Mouse (Mus musculus): ENCODE data around the gene Wdr70.

The Wdr70 gene

DNA sequence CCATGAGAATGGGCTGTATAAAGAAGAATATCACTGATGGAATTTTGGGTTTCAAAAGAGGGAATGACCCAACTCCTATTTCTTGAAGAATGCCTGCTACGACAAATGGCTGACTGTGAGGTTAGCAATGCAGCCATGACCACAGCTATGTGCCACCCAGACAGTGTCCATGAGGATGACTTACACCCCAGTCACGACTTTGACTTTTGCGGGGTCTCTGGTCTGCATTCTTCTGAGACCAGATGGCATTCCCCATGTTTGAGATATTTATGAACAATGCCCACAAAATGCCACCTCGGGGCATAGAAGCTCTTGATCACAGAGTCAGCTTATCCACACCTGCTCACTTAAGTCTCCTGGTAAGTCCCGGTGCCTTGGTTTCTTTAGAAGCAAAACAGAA, 236.1 kb downstream of the Wdr70 start:
- DNase-seq (ENCODE audit: low read depth) = no peak

DNA sequence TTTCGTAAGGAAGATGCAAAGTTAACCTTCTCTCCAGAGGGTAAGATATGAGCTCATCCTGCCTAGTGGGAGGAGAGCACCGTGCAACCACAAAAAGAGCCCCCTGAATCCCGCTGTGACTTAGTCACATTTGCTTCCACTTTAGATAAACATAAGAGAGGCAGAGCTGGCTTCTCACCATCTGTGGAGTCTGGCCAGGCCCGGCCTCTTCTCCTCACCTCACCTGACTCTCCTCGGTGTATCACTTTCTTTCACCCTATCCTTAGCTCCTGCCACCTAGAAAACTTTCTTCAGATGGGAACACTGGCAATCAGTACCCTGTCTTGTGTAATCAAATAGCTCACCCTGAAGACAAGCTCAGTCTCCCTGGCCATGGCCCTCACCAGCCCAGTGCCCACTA, 240.2 kb downstream of the Wdr70 start:
- DNase-seq (ENCODE audit: low read depth) = no peak

DNA sequence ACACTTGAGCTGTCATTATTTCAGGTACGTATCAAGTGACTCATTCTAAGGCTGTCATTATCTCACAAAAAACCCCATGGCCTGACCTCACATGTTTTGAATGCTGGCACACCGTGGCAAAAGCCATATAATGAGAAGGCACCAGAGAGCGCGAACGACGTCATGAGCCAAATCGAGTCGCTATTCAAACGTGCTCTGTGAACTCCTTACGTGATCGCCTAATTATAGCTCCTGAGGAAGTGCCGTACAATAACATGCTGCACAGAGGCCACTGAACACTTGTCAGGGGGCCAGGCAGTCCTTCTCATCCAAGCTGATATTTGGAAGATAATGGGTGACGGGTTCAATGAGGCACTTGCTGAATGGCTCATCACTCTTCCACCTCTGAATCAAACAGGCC, 241.6 kb downstream of the Wdr70 start:
- no peak for DNase-seq (ENCODE audit: low read depth)

GRCm38 (mm10) chr15:7842398-7842797, 256.6 kb downstream of the Wdr70 start:
- no peak for DNase-seq (ENCODE audit: low read depth)

- DNase-seq (ENCODE audit: low read depth) = no peak
Measured at GRCm38 (mm10) chr15:7841664-7842063, 257.3 kb downstream of the Wdr70 start.

DNA sequence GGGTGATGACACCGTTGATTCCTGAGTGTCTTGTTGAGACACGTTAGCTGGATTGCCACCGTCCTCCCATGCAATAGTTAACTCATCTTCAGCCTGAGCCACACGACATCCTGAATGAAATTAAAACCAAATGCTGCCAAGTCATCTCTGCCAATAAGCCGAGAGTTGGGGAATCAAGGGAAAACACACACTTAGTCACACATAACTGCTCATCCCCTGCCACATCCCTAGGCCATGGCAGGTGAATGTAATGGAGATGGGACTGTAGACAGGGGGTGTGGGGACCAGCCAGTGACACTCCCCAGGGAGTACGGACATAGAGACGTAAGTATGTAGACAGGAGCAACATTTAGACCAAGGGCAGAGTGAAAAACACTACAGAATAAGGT, 260.1 kb downstream of the Wdr70 start:
- DNase-seq (ENCODE audit: low read depth) = no peak

DNA sequence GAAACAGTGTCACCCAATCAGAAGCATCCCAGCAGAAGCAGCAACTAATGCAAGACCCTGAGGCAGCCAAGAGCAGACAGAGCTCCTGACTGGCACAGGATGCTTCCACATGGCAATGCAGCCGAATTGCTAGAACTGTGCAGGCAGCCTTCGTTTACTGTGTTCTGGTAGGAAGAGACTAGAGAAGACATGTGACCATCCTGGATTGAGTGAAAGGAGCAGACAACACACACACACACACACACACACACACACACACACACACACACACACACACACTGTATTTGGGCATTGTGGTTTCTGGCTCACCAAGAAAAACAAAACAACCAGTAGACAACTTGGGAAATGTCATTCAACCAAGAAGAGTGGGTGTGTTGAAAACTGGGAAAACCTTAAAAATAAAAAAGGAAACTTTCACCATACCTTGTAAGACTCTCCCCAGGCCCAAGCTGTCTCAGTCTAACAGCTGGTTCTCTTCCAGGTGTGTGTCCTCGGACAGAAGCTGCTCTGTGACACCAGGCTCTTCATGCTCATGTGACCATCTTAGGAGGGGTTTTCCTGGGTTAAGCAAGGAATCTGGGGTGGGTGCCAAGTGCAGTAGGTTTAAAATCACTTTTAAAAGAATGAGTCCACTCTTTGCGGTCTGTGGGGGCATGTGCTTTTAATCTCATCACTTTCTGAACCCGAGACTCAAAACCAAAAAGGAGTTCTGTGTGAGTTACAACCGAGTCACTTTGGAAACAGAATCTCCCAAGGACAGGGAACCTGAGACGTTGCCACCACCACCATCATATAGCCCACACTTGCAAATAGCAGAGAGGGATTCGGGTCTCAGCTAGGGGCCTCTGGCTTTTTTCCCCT, 260.7 kb downstream of the Wdr70 start:
- no peak for DNase-seq (ENCODE audit: low read depth)

DNA sequence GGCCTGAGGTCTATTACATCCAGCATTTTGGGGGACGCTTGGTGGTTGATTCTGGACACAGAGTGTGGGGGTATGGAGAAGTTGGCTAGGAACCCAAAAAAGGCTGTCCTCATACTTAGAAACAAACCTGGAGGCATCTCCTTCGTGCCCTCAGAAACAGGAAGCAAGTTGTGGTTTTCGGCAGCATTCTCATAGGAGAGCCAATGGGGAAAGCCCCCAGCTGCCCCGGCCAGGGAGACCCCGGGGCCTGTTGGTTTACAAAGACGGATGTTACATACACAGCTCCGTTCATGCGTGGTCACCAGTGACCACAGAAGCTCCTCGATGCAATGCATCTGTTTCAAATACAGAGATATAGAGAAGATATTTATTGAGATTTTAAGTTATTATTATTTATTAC, 263.6 kb downstream of the Wdr70 start:
- no peak for DNase-seq (ENCODE audit: low read depth)

- no peak for DNase-seq (ENCODE audit: low read depth)
Measured at GRCm38 (mm10) chr15:7825530-7825929, 273.5 kb downstream of the Wdr70 start.

DNA sequence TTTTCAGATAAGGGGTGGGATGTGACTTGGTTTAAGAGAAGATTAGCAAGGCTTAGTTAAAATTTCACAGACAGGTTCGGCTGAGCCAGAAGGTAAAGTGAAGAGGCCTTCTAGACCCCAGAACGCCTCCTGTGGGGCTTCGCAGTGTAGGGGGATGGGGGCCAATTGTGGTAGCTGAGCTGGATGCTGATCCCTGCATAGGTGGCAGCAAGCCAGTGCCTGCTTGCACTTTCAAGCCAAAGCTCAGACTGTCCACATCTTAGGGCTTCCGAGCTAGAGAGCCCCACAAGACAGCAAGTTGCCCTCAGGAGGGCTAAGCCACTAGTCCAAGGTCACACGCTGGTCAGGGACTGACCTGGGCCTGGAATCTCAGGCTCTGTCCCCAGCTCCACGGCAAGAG, 275.1 kb downstream of the Wdr70 start:
- DNase-seq (ENCODE audit: low read depth) = no peak
